Mouse (Mus musculus) MEL (cell line): ENCODE results near the gene Atp13a3. TPM values are rescaled to one million over a fixed set of nuclear protein-coding genes. Genes with fewer than 3 reads are reported as not detected.

Experiments
- DNase-seq: peaks from one replicate; pipeline ENCODE4 v3.0.0; 2011; ENCODE audit warnings: low read depth, low spot score
- H3K27ac ChIP-seq: 2 replicates; pipeline ENCODE4 v1.5.1; 2012; ENCODE audit warnings: low read depth, mild to moderate bottlenecking, control low read depth, low read length, moderate library complexity; ENCODE audit not compliant: control insufficient read depth
- H3K27me3 ChIP-seq, 2 experiments: fragments of 150-350 bp in 1 of 2; sonication (generic) in 1 of 2; 2 replicates each; pipeline ENCODE4 v1.6.1; 2012; ENCODE audit warnings: low read length in 2 of 2, mild to moderate bottlenecking in 2 of 2, improper control_type of control experiment in 1 of 2, moderate library complexity in 1 of 2; ENCODE audit not compliant: insufficient read depth in 2 of 2, control insufficient read depth in 1 of 2
- H3K36me3 ChIP-seq, 2 experiments: 2 replicates each; pipeline ENCODE4 v1.6.1; 2012 to 2014; ENCODE audit warnings: low read length in 2 of 2, improper control_type of control experiment in 1 of 2, inconsistent platforms in 1 of 2, mild to moderate bottlenecking in 1 of 2; ENCODE audit not compliant: insufficient read depth in 2 of 2, control insufficient read depth in 1 of 2
- H3K4me1 ChIP-seq, 2 experiments: fragments of 150-350 bp in 1 of 2; sonication (generic) in 1 of 2; 2 replicates each; pipeline ENCODE4 v1.6.1; 2012; ENCODE audit warnings: low read length in 2 of 2, improper control_type of control experiment in 1 of 2, mild to moderate bottlenecking in 1 of 2; ENCODE audit not compliant: insufficient read depth in 2 of 2, control insufficient read depth in 1 of 2
- H3K4me3 ChIP-seq, 2 experiments: fragments of 150-350 bp in 1 of 2; sonication (generic) in 1 of 2; 2 replicates each; pipeline ENCODE4 v1.5.1; 2012; ENCODE audit warnings: low read depth in 2 of 2, low read length in 2 of 2, mild to moderate bottlenecking in 2 of 2, moderate library complexity in 2 of 2, control low read depth in 1 of 2, improper control_type of control experiment in 1 of 2; ENCODE audit not compliant: control insufficient read depth in 1 of 2, insufficient read depth in 1 of 2
- H3K79me2 ChIP-seq: 2 replicates; pipeline ENCODE4 v1.6.1; 2012; ENCODE audit warnings: mild to moderate bottlenecking, low read length, moderate library complexity; ENCODE audit not compliant: control insufficient read depth, poor library complexity, insufficient read depth
- H3K9ac ChIP-seq: 2 replicates; pipeline ENCODE4 v1.6.1; 2012; ENCODE audit warnings: low read depth, mild to moderate bottlenecking, control low read depth, low read length, moderate library complexity; ENCODE audit not compliant: control insufficient read depth, poor library complexity, severe bottlenecking
- H3K9me3 ChIP-seq: fragments of 150-350 bp; sonication (generic); replicated peaks from 2 replicates; pipeline ENCODE4 v1.6.1; 2012; ENCODE audit warnings: mild to moderate bottlenecking, low read length, improper control_type of control experiment, moderate library complexity; ENCODE audit not compliant: insufficient read depth
- CTCF ChIP-seq, 3 experiments: IDR thresholded peaks in 2 of 3; conservative IDR thresholded peaks in 1 of 3; 2 replicates each; pipeline ENCODE4 v1.5.1; 2011 to 2012; ENCODE audit warnings: low read length in 3 of 3, low read depth in 2 of 3, mild to moderate bottlenecking in 2 of 3, improper control_type of control experiment in 1 of 3, inconsistent platforms in 1 of 3, mixed read lengths in 1 of 3, moderate library complexity in 1 of 3; ENCODE audit not compliant: control insufficient read depth in 1 of 3, insufficient read depth in 1 of 3, poor library complexity in 1 of 3, severe bottlenecking in 1 of 3
- ELF1 ChIP-seq: IDR thresholded peaks from 2 replicates; pipeline ENCODE4 v1.6.1; 2014; ENCODE audit warnings: low read depth, mild to moderate bottlenecking, inconsistent platforms, low read length, improper control_type of control experiment, moderate library complexity
- EP300 ChIP-seq, 2 experiments: IDR thresholded peaks; 2 replicates each; pipeline ENCODE4 v1.6.1; 2011; ENCODE audit warnings: improper control_type of control experiment in 2 of 2, low read length in 2 of 2, low read depth in 1 of 2, mild to moderate bottlenecking in 1 of 2
- ETS1 ChIP-seq: IDR thresholded peaks from 2 replicates; pipeline ENCODE4 v1.6.1; 2012; ENCODE audit warnings: low read depth, mild to moderate bottlenecking, inconsistent platforms, low read length, improper control_type of control experiment, moderate library complexity
- GATA1 ChIP-seq: IDR thresholded peaks from 2 replicates; pipeline ENCODE4 v1.6.1; 2011; ENCODE audit warnings: low read depth, low read length, improper control_type of control experiment
- HCFC1 ChIP-seq: IDR thresholded peaks from 2 replicates; pipeline ENCODE4 v1.6.1; 2012; ENCODE audit warnings: low read depth, mild to moderate bottlenecking, inconsistent platforms, low read length, improper control_type of control experiment, moderate library complexity
- MAFK ChIP-seq: IDR thresholded peaks from 2 replicates; pipeline ENCODE4 v1.6.1; 2011; ENCODE audit warnings: low read depth, mild to moderate bottlenecking, low read length, improper control_type of control experiment, borderline replicate concordance
- MAX ChIP-seq: IDR thresholded peaks from 2 replicates; pipeline ENCODE4 v1.6.1; 2011; ENCODE audit warnings: low read length, improper control_type of control experiment
- MAZ ChIP-seq: IDR thresholded peaks from 2 replicates; pipeline ENCODE4 v1.6.1; 2012; ENCODE audit warnings: low read depth, mild to moderate bottlenecking, inconsistent platforms, low read length, improper control_type of control experiment
- MEF2A ChIP-seq: IDR thresholded peaks from 2 replicates; pipeline ENCODE4 v1.6.1; 2014; ENCODE audit warnings: low read depth, mild to moderate bottlenecking, inconsistent platforms, low read length, improper control_type of control experiment; ENCODE audit not compliant: poor library complexity, insufficient replicate concordance, severe bottlenecking; ENCODE audit errors: extremely low read depth
- MYB ChIP-seq: IDR thresholded peaks from 2 replicates; pipeline ENCODE4 v1.6.1; 2011; ENCODE audit warnings: mild to moderate bottlenecking, low read depth, low read length, improper control_type of control experiment
- NELFE ChIP-seq: IDR thresholded peaks from 2 replicates; pipeline ENCODE4 v1.6.1; 2011; ENCODE audit warnings: low read depth, low read length, improper control_type of control experiment
- NRF1 ChIP-seq: IDR thresholded peaks from 2 replicates; pipeline ENCODE4 v1.6.1; 2014; ENCODE audit warnings: low read depth, mild to moderate bottlenecking, inconsistent platforms, low read length, improper control_type of control experiment, moderate library complexity; ENCODE audit not compliant: poor library complexity, insufficient read depth, severe bottlenecking
- POLR2AphosphoS2 ChIP-seq: IDR thresholded peaks from 2 replicates; pipeline ENCODE4 v1.6.1; 2011; ENCODE audit warnings: low read length, improper control_type of control experiment
- RAD21 ChIP-seq: IDR thresholded peaks from 2 replicates; pipeline ENCODE4 v1.6.1; 2011; ENCODE audit warnings: mild to moderate bottlenecking, low read depth, low read length, improper control_type of control experiment
- RCOR1 ChIP-seq: IDR thresholded peaks from 2 replicates; pipeline ENCODE4 v1.6.1; 2012; ENCODE audit warnings: low read depth, mild to moderate bottlenecking, inconsistent platforms, low read length, improper control_type of control experiment
- SMC3 ChIP-seq: IDR thresholded peaks from 2 replicates; pipeline ENCODE4 v1.6.1; 2011; ENCODE audit warnings: low read depth, low read length, improper control_type of control experiment
- TAL1 ChIP-seq: IDR thresholded peaks from 2 replicates; pipeline ENCODE4 v1.6.1; 2012; ENCODE audit warnings: mild to moderate bottlenecking, inconsistent platforms, low read length, moderate library complexity, mixed read lengths
- TCF12 ChIP-seq: IDR thresholded peaks from 2 replicates; pipeline ENCODE4 v1.6.1; 2014; ENCODE audit warnings: low read depth, mild to moderate bottlenecking, inconsistent platforms, low read length, improper control_type of control experiment, moderate library complexity
- UBTF ChIP-seq: IDR thresholded peaks from 2 replicates; pipeline ENCODE4 v1.6.1; 2012; ENCODE audit warnings: low read depth, mild to moderate bottlenecking, inconsistent platforms, low read length, improper control_type of control experiment, moderate library complexity, borderline replicate concordance; ENCODE audit not compliant: insufficient read depth
- ZC3H11A ChIP-seq: IDR thresholded peaks from 2 replicates; pipeline ENCODE4 v1.6.1; 2012; ENCODE audit warnings: low read depth, mild to moderate bottlenecking, inconsistent platforms, low read length, improper control_type of control experiment
- ZNF384 ChIP-seq: IDR thresholded peaks from 2 replicates; pipeline ENCODE4 v1.6.1; 2012; ENCODE audit warnings: low read depth, mild to moderate bottlenecking, inconsistent platforms, low read length, improper control_type of control experiment
- polyA plus RNA-seq, 2 experiments: library from polyadenylated mRNA; stranded (reverse) in 1 of 2; unstranded in 1 of 2; fragments of >175 nt in 1 of 2; fragments of >200 nt in 1 of 2; gene quantifications; 2 replicates each; pipeline versions ENCODE4 v1.2.1 to v1.2.4; 2012; ENCODE audit warnings: low replicate concordance in 2 of 2, low read depth in 1 of 2; ENCODE audit not compliant: insufficient read length in 2 of 2, insufficient read depth in 1 of 2, missing spikeins in 1 of 2
- total RNA-seq: library from RNA; depleted of rRNA; stranded (reverse); fragments of 300-350 nt; gene quantifications from 2 replicates; pipeline ENCODE4 v1.2.3, GENCODE M21; 2012

Gene Atp13a3
- total and polyA plus RNA-seq, 3 experiments: 93.3 to 120 (median 117) TPM

GRCm38 (mm10) chr16:30448169-30448568 lies 42.4 kb upstream of the Atp13a3 start:
- DNase-seq: peak; percentile 23

GRCm38 (mm10) chr16:30447642-30448041 lies 41.9 kb upstream of the Atp13a3 start:
- Histone ChIP-seq H3K36me3 (peaks cover 0 to 60% of the 10 kb centered on the region in 2 experiments; a peak in 2 of 4 replicates), H3K27ac (no peak overlapping the region; the same call in 1 of the 2 replicates), H3K9me3 (no peaks in the 10 kb centered on the region), H3K79me2 (no peaks in the 10 kb centered on the region), H3K4me3 (no peak overlapping the region), H3K9ac (no peak overlapping the region), H3K4me1 (peaks cover 28 to 44% of the 10 kb centered on the region in 2 experiments), H3K27me3 (no peaks in the 10 kb centered on the region)
- TF ChIP-seq UBTF: no peak
- TF ChIP-seq ZNF384: no peak
- no peak for TF ChIP-seq POLR2AphosphoS2
- TF ChIP-seq MAZ: no peak
- no peak for TF ChIP-seq GATA1
- no peak for TF ChIP-seq RAD21
- TF ChIP-seq ZC3H11A: no peak
- TF ChIP-seq MYB: no peak
- no peak for TF ChIP-seq MAFK
- no peak for TF ChIP-seq NRF1
- TF ChIP-seq SMC3: no peak
- no peak for TF ChIP-seq ELF1
- no peak for TF ChIP-seq TCF12
- no peak for TF ChIP-seq TAL1
- no peak for TF ChIP-seq CTCF (IDR thresholded peaks at IDR 0.05 in 2 of 3, conservative IDR thresholded peaks at IDR 0.05 in 1 of 3; ENCODE audit: control insufficient read depth in 1 of 3, insufficient read depth in 1 of 3, low read depth in 2 of 3, low read length in 3 of 3, poor library complexity in 1 of 3, severe bottlenecking in 1 of 3)
- TF ChIP-seq MEF2A: no peak
- DNase-seq: peak; percentile 30

More at GRCm38 (mm10) chr16:30448169-30448568, 42.4 kb upstream of the Atp13a3 start:
- Histone ChIP-seq H3K4me3 (no peak overlapping the region), H3K9me3 (no peaks in the 10 kb centered on the region), H3K36me3 (peaks cover 0 to 59% of the 10 kb centered on the region in 2 experiments; a peak in 2 of 4 replicates), H3K79me2 (no peaks in the 10 kb centered on the region), H3K9ac (no peak overlapping the region), H3K27me3 (no peaks in the 10 kb centered on the region), H3K27ac (no peak overlapping the region; the same call in 1 of the 2 replicates), H3K4me1 (peaks cover 28 to 43% of the 10 kb centered on the region in 2 experiments)
- TF ChIP-seq ETS1: 0 out of 2 replicates have a peak, but pooled peaks have one; percentile 24
- no peak for TF ChIP-seq RAD21
- no peak for TF ChIP-seq MAX
- peak; percentile 31; the same call in 1 of the 2 replicates for TF ChIP-seq TCF12
- TF ChIP-seq RCOR1: no peak
- peak; percentile 25; the same call in 1 of the 2 replicates for TF ChIP-seq GATA1
- no peak for TF ChIP-seq NELFE
- TF ChIP-seq HCFC1: no peak
- TF ChIP-seq EP300 (IDR thresholded peaks at IDR 0.05; ENCODE audit: low read depth in 1 of 2, low read length in 2 of 2): peak; percentile 45 to 61; a peak in 3 of 4 replicates
- TF ChIP-seq MAZ: 0 out of 2 replicates have a peak, but pooled peaks have one; percentile 24
